Mouse (Mus musculus) lung, adult 2 months (tissue): Measurements from ENCODE around the gene Ntm.

Experiments used
- CTCF ChIP-seq: fragments of 200-500 bp; IDR thresholded peaks from 2 replicates; pipeline ENCODE4 v1.5.1; 2011; ENCODE audit warnings: mild to moderate bottlenecking, low read length, control low read depth; ENCODE audit not compliant: insufficient read depth
- POLR2A ChIP-seq: fragments of 200-500 bp; IDR thresholded peaks from 2 replicates; pipeline ENCODE4 v1.6.1; 2011; ENCODE audit warnings: low read depth, mild to moderate bottlenecking, control low read depth, low read length, borderline replicate concordance; ENCODE audit errors: extremely low read depth

DNA sequence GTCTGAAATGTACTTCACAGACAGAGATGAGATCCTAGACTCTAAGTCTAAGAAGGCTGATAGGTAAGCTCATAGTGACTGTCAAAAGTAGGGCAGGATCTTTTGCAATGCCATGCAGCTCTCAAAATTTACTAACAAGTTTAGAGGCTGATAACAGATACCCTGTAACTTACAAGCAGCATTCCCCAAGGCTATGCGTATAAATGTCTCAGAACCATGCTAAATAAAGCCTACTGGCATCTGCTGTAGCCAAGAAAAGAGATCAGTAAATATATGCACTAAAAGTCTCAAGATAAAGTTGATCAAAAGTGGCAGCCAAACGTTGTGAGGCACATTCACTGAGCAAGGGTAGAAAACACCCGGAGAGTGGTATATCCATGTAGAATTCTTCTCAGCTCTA lies 666.2 kb downstream of the Ntm start:
- TF ChIP-seq CTCF (no peak), POLR2A (no peak)
